Comparison of ENCODE assay signal across 37 mouse cellular contexts in the genomic region with DNA sequence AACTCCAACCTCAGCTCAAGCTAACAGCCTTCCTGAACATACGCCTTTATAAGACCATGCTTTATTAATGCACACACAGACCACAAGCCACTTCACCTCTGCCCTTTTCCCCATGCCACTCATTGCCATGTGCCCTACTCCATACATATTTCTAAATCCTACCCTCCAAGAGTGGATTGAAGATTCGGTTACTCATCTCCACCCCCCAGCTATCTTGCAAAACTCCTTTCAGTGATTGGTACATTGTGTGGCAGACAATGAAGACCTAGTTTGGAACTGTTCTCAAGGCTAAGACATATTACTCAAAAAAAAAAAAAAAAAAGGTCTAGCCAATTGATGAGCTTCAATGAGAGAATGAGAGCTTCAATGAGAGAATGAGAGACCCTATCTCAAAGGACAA. TPM values are rescaled to one million over a fixed set of nuclear protein-coding genes. Genes with fewer than 3 reads are reported as not detected.
"Had no signal": no experiment of that assay in that cellular context is flagged by ENCODE, and none has a peak within 500 bp of the region (broad histone marks: within the 10 kb centered on the region; RNA-seq: fewer than 3 reads in every experiment).

No protein-coding gene starts in this region.

- DNase-seq: cerebellum, adult 9-11 months; cerebellum, postnatal 10 days; cerebellum, postnatal 14 days; cerebellum, postnatal 25 days; cerebellum, postnatal 36 days; embryo, embryonic 11 days; forebrain, postnatal 0 days; gastrocnemius, adult 2 months; gastrocnemius, postnatal 10 days; gastrocnemius, postnatal 14 days; gastrocnemius, postnatal 25 days; gastrocnemius, postnatal 36 days; heart, adult 11 months; heart, adult 18-20 months; heart, adult 2 months had no signal

- H3K4me3 ChIP-seq: embryonic facial prominence, embryonic 10.5 days; embryonic facial prominence, embryonic 12.5 days; embryonic facial prominence, embryonic 13.5 days; embryonic facial prominence, embryonic 15.5 days; erythroblast, embryonic 14.5 days; forebrain, embryonic 10.5 days; forebrain, embryonic 12.5 days; forebrain, embryonic 13.5 days; forebrain, embryonic 15.5 days; gastrocnemius, adult 2 months; heart, adult 2 months had no signal

- H3K27me3 ChIP-seq: embryonic facial prominence, embryonic 12.5 days; embryonic facial prominence, embryonic 13.5 days; embryonic facial prominence, embryonic 15.5 days; forebrain, embryonic 12.5 days; forebrain, embryonic 13.5 days; forebrain, embryonic 15.5 days had no signal

- ATAC-seq: forebrain, embryonic 13.5 days; forebrain, embryonic 14.5 days; forebrain, embryonic 15.5 days; forebrain, embryonic 16.5 days; forebrain, postnatal 0 days had no signal

- H3K4me2 ChIP-seq: embryonic facial prominence, embryonic 12.5 days; embryonic facial prominence, embryonic 13.5 days; embryonic facial prominence, embryonic 15.5 days; forebrain, embryonic 12.5 days; forebrain, embryonic 13.5 days; forebrain, embryonic 15.5 days had no signal

- H3K27ac ChIP-seq: embryonic facial prominence, embryonic 10.5 days; embryonic facial prominence, embryonic 12.5 days; embryonic facial prominence, embryonic 13.5 days; embryonic facial prominence, embryonic 15.5 days; forebrain, embryonic 10.5 days; forebrain, embryonic 12.5 days; forebrain, embryonic 13.5 days; forebrain, embryonic 15.5 days; gastrocnemius, adult 2 months; heart, adult 2 months had no signal

- H3K9ac ChIP-seq: embryonic facial prominence, embryonic 12.5 days; embryonic facial prominence, embryonic 13.5 days; embryonic facial prominence, embryonic 15.5 days; forebrain, embryonic 12.5 days; forebrain, embryonic 13.5 days; forebrain, embryonic 15.5 days; forebrain, postnatal 0 days had no signal

- H3K9me3 ChIP-seq: embryonic facial prominence, embryonic 10.5 days; embryonic facial prominence, embryonic 12.5 days; embryonic facial prominence, embryonic 13.5 days; embryonic facial prominence, embryonic 15.5 days; forebrain, embryonic 10.5 days; forebrain, embryonic 12.5 days; forebrain, embryonic 13.5 days; forebrain, embryonic 15.5 days had no signal

- H3K36me3 ChIP-seq: embryonic facial prominence, embryonic 12.5 days; embryonic facial prominence, embryonic 13.5 days; embryonic facial prominence, embryonic 15.5 days; forebrain, embryonic 12.5 days; forebrain, embryonic 15.5 days had no signal

RNA-seq across cellular contexts. Expression of a gene that starts 39.7 kb away (rescaled TPM):
- total RNA-seq: common myeloid progenitor, adult 5-6 weeks; forebrain, postnatal 0 days; gastrocnemius, adult 18-20 months; gastrocnemius, adult 2 months; gastrocnemius, adult 8-10 months; gastrocnemius, postnatal 10 days; gastrocnemius, postnatal 14 days; gastrocnemius, postnatal 25 days; gastrocnemius, postnatal 36 days; gastrocnemius, postnatal 4 days; granulocyte monocyte progenitor cell, adult 5-6 weeks; heart, adult 18-20 months; heart, adult 2 months; heart, adult 8-10 months had no signal
- polyA plus RNA-seq: cortical plate, adult 2 months; embryonic facial prominence, embryonic 10.5 days; embryonic facial prominence, embryonic 11.5 days; embryonic facial prominence, embryonic 12.5 days; embryonic facial prominence, embryonic 13.5 days; embryonic facial prominence, embryonic 14.5 days; embryonic facial prominence, embryonic 15.5 days; erythroblast, embryonic 14.5 days; forebrain, embryonic 10.5 days; forebrain, embryonic 11.5 days; forebrain, embryonic 12.5 days; forebrain, embryonic 13.5 days; forebrain, embryonic 14.5 days; forebrain, embryonic 15.5 days; forebrain, embryonic 16.5 days; forebrain, postnatal 0 days; frontal cortex, adult 2 months had no signal

RNA-seq across cellular contexts. Expression of a gene that starts 42.7 kb away (rescaled TPM):
- polyA plus RNA-seq: erythroblast, embryonic 14.5 days had no signal
